Mouse (Mus musculus) limb, embryonic 14.5 days (tissue): ENCODE results near the gene Chrna5. TPM values are rescaled to one million over a fixed set of nuclear protein-coding genes. Genes with fewer than 3 reads are reported as not detected.
"Not testable (repeated sequence)": the region's sequence is repeated elsewhere in the genome, so short reads cannot be mapped to it uniquely, and the experiment has no call there.

Experiments
- ATAC-seq: fragments of 200-750 bp; cut with Nextera tagmentation; 2 replicates; pipeline ENCODE4 v1.8.0; 2017; ENCODE audit warnings: low read depth, moderate number of reproducible peaks, moderate TSS enrichment; ENCODE audit not compliant: low FRiP score
- DNase-seq: peaks from one replicate; pipeline ENCODE4 v3.0.0-alpha.2; 2015; ENCODE audit warnings: low spot score
- H3K27ac ChIP-seq: fragments of 300-500 bp; sonication (generic); replicated peaks from 2 replicates; pipeline ENCODE4 v1.5.1; 2014; ENCODE audit warnings: low read depth, mild to moderate bottlenecking, low read length, moderate library complexity, mixed read lengths
- H3K27me3 ChIP-seq: fragments of 300-500 bp; sonication (generic); 2 replicates; pipeline ENCODE4 v1.6.1; 2014; ENCODE audit warnings: low read length, mixed read lengths; ENCODE audit not compliant: control insufficient read depth, insufficient read depth
- H3K36me3 ChIP-seq: fragments of 300-500 bp; sonication (generic); 2 replicates; pipeline ENCODE4 v1.6.1; 2014; ENCODE audit warnings: mild to moderate bottlenecking, low read length, moderate library complexity, mixed read lengths; ENCODE audit not compliant: control insufficient read depth, insufficient read depth
- H3K4me1 ChIP-seq: fragments of 300-500 bp; sonication (generic); 2 replicates; pipeline ENCODE4 v1.6.1; 2014; ENCODE audit warnings: antibody characterized with exemption, low read length, mixed read lengths; ENCODE audit not compliant: control insufficient read depth, insufficient read depth
- H3K4me2 ChIP-seq: fragments of 300-500 bp; sonication (generic); replicated peaks from 2 replicates; pipeline ENCODE4 v1.6.1; 2014; ENCODE audit warnings: low read depth, mild to moderate bottlenecking, low read length, moderate library complexity; ENCODE audit not compliant: severe bottlenecking
- H3K4me3 ChIP-seq: fragments of 300-500 bp; sonication (generic); replicated peaks from 2 replicates; pipeline ENCODE4 v1.5.1; 2014; ENCODE audit warnings: low read length
- H3K9ac ChIP-seq: fragments of 300-500 bp; sonication (generic); 2 replicates; pipeline ENCODE4 v1.6.1; 2014; ENCODE audit warnings: mild to moderate bottlenecking, low read depth, low read length, moderate library complexity; ENCODE audit not compliant: severe bottlenecking
- H3K9me3 ChIP-seq: fragments of 300-500 bp; sonication (generic); 2 replicates; pipeline ENCODE4 v1.6.1; 2016; ENCODE audit warnings: low read length; ENCODE audit not compliant: control insufficient read depth
- POLR2A ChIP-seq: fragments of 200-500 bp; IDR thresholded peaks from 2 replicates; pipeline ENCODE4 v1.8.0; 2012; ENCODE audit warnings: inconsistent platforms, mild to moderate bottlenecking, moderate library complexity, borderline replicate concordance; ENCODE audit not compliant: insufficient read depth, insufficient read length; ENCODE audit errors: extremely low read depth
- WGBS: fragments of 180-500 bp; shearing (Covaris S2); extraction: QIAGEN DNeasy Blood & Tissue Kit; methylation state at CpG from one replicate; pipeline ENCODE4 v1.1.7; 2014; 5-methylcytosine and 5-hydroxymethylcytosine counted together
- polyA plus RNA-seq, 2 experiments: library from polyadenylated mRNA; depleted of rRNA in 1 of 2; stranded (reverse) in 1 of 2; unstranded in 1 of 2; fragments of >200 nt; fragmentation: Nextera tagmentation in 1 of 2; extraction: Ambion mirVana in 1 of 2; gene quantifications; 2 replicates each; pipeline versions ENCODE4 v1.2.1 to v1.2.3; 2012 to 2014

The Chrna5 gene
- polyA plus RNA-seq, 2 experiments, result 2.1 to 2.6 TPM

GRCm38 (mm10) chr9:54949465-54949864 is 31.2 kb upstream of the Chrna5 start:
- no peak overlapping the region for H3K9ac ChIP-seq
- no peak for TF ChIP-seq POLR2A
- DNase-seq, result no peak
- H3K4me1 ChIP-seq, result peaks cover 11% of the 10 kb centered on the region; the same call in 1 of the 2 replicates
- no peak for ATAC-seq
- no peaks in the 10 kb centered on the region for H3K9me3 ChIP-seq
- H3K27me3 ChIP-seq, result no peaks in the 10 kb centered on the region
- H3K4me2 ChIP-seq, result no peak overlapping the region
- no peak overlapping the region for H3K27ac ChIP-seq
- no peak overlapping the region for H3K4me3 ChIP-seq
- H3K36me3 ChIP-seq, result peaks cover 36% of the 10 kb centered on the region

DNA sequence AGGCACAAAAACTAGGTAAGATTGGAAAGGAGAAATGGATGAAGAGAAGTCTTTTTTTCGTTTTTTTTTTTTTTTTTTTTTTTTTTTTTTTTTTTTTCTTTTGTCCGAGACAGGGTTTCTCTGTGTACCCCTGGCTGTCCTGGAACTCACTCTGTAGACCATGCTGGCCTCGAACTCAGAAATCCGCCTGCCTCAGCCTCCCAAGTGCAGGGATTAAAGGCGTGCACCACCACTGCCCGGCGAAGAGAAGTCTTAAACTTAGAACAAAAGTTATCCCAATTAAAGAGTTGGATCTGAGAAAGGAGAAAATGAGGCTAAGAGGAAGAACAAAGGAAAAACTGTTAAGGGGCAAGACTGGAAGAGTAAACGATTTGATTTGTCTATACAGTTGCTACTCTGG is 30.5 kb upstream of the Chrna5 start:
- Histone ChIP-seq H3K27ac (peak overlapping the region; percentile 89), H3K4me1 (peaks cover 11% of the 10 kb centered on the region; the same call in 1 of the 2 replicates), H3K4me2 (peak overlapping the region; percentile 71), H3K36me3 (peaks cover 35% of the 10 kb centered on the region), H3K9ac (peak overlapping the region; percentile 42; the same call in 1 of the 2 replicates), H3K4me3 (peak overlapping the region; percentile 93)
- not testable (repeated sequence) for H3K9me3 ChIP-seq, DNase-seq, H3K27me3 ChIP-seq
- peak; percentile 24; the same call in 1 of the 2 replicates for ATAC-seq
- 49% methylated on average over 8 of the region's 8 CpGs for WGBS

DNA sequence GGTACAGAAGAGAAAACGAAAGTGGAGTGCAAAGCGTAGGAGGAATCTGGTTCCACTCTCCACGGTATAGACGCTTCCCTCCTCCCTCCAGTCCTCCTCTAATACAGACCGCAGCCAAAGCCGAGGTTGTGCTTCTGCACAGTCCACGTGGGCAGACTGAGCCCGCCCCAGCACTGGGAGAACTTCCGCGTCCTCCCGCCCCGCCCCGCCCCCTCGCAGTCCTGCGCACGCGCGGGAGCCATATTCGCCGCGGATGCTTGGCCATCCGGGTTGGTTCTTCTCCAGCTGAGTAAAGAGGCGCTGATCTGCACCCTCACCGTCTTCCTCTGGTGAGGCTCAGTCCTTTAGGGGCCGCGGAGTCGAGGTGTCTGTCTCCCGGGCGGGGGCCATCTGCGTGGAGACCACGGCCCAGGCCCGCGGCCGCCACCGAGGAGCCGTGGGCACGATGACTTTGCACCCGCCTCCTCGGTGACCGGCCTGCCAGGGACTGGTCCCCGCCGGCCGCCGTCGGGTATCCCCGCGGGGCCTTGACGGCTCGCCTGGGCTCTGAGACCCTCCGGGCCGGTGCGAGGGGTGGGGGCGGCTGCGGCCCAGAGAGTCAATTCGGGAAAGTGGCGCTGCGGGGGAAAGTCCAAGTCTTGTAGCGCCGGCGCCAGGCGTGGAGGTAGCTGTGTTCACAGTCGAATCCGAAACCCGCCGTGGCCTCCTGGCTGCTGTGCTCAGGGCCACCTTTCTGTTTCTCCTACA is 29.9 kb upstream of the Chrna5 start, which contains the start of the genes Psma4 and AY074887:
TSS of gene Psma4 (plus strand) at position 216 of the 747 bp plus-strand sequence.
TSS of gene AY074887 (minus strand) at position 424 of the 747 bp plus-strand sequence.
- TF ChIP-seq POLR2A, result peak; percentile 88; the same call in 1 of the 2 replicates
- Histone ChIP-seq H3K36me3 (peaks cover 38% of the 10 kb centered on the region), H3K4me3 (peak within 1 kb of the TSS; percentile 93), H3K4me1 (peaks cover 11% of the 10 kb centered on the region; the same call in 1 of the 2 replicates), H3K27ac (peak within 1 kb of the TSS; percentile 89), H3K4me2 (peak within 1 kb of the TSS; percentile 71), H3K9ac (peak within 1 kb of the TSS; percentile 90), H3K9me3 (no peaks in the 10 kb centered on the region), H3K27me3 (no peaks in the 10 kb centered on the region)
- ATAC-seq (peak; percentile 100), DNase-seq (peak; percentile 97)
- 3% methylated on average over 64 of the region's 65 CpGs for WGBS

DNA sequence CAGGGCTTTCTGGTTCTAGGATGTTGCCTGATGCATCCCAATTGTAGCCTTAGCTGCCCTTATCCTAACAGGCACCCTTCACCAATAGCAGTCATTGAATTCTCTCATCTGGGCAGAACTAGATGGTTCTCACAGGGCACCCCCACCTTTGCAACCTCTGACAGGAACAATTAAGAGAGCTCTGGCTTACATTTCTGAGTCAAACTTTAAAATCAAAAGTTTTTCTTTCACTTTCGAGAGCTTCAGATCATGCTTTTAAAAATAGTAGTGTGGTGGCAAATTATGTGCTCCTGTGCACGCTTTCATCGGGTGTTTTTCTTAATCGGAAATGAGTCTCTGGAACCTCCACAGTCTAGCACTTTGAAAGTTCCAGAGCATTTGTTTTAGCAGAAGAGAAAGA is 19.6 kb upstream of the Chrna5 start:
- no peak overlapping the region for H3K27ac ChIP-seq

GRCm38 (mm10) chr9:54963669-54964068 is 17.0 kb upstream of the Chrna5 start:
- Histone ChIP-seq H3K9ac (no peak overlapping the region), H3K4me1 (no peaks in the 10 kb centered on the region), H3K27ac (no peak overlapping the region), H3K36me3 (peaks cover 14% of the 10 kb centered on the region), H3K9me3 (no peaks in the 10 kb centered on the region), H3K27me3 (no peaks in the 10 kb centered on the region), H3K4me3 (no peak overlapping the region), H3K4me2 (no peak overlapping the region)
- TF ChIP-seq POLR2A, result no peak
- no peak for DNase-seq
- ATAC-seq, result no peak

More for the DNA sequence above, 19.6 kb upstream of the Chrna5 start:
- H3K4me1 ChIP-seq, result no peaks in the 10 kb centered on the region
- no peak for ATAC-seq
- H3K4me3 ChIP-seq, result no peak overlapping the region
- no peaks in the 10 kb centered on the region for H3K9me3 ChIP-seq
- no peak overlapping the region for H3K9ac ChIP-seq
- no peak for DNase-seq
- no peak overlapping the region for H3K4me2 ChIP-seq
- H3K36me3 ChIP-seq, result peaks cover 39% of the 10 kb centered on the region
- 87% methylated on average over 4 of the region's 4 CpGs for WGBS
- no peak for TF ChIP-seq POLR2A
- no peaks in the 10 kb centered on the region for H3K27me3 ChIP-seq
